Mouse (Mus musculus) small intestine, adult 2 months (tissue): ENCODE data around the gene Dock1. TPM values are rescaled to one million over a fixed set of nuclear protein-coding genes. Genes with fewer than 3 reads are reported as not detected.

Experiments used
- H3K27ac ChIP-seq: fragments of 200-500 bp; 2 replicates; pipeline ENCODE4 v1.5.1; 2012; ENCODE audit warnings: low read depth, low read length, control low read depth, inconsistent platforms; ENCODE audit not compliant: insufficient read depth
- H3K27me3 ChIP-seq: fragments of 200-500 bp; 2 replicates; pipeline ENCODE4 v1.6.1; 2012; ENCODE audit warnings: mild to moderate bottlenecking, moderate library complexity, low read length, inconsistent platforms; ENCODE audit not compliant: control insufficient read depth, insufficient read depth
- H3K36me3 ChIP-seq: fragments of 200-500 bp; 2 replicates; pipeline ENCODE4 v1.6.1; 2012; ENCODE audit warnings: mild to moderate bottlenecking, low read length, control low read depth, inconsistent platforms; ENCODE audit not compliant: control insufficient read depth, insufficient read depth
- H3K4me1 ChIP-seq: fragments of 200-500 bp; 2 replicates; pipeline ENCODE4 v1.6.1; 2012; ENCODE audit warnings: low read length, inconsistent platforms, mixed read lengths; ENCODE audit not compliant: control insufficient read depth, insufficient read depth, insufficient read length
- H3K4me3 ChIP-seq: fragments of 200-500 bp; 2 replicates; pipeline ENCODE4 v1.5.1; 2012; ENCODE audit warnings: low read depth, mild to moderate bottlenecking, control low read depth, inconsistent platforms, low read length, moderate library complexity
- CTCF ChIP-seq: fragments of 200-500 bp; IDR thresholded peaks from 2 replicates; pipeline ENCODE4 v1.5.1; 2012; ENCODE audit warnings: low read depth, mild to moderate bottlenecking, control low read depth, inconsistent platforms, low read length, moderate library complexity, mixed read lengths; ENCODE audit not compliant: insufficient replicate concordance, insufficient read length; ENCODE audit errors: extremely low read depth
- POLR2A ChIP-seq: fragments of 200-500 bp; IDR thresholded peaks from 2 replicates; pipeline ENCODE4 v1.6.1; 2012; ENCODE audit warnings: low read depth, mild to moderate bottlenecking, control low read depth, inconsistent platforms, low read length, moderate library complexity
- WGBS: fragments of 180-500 bp; shearing (Covaris S2); methylation state at CpG from one replicate; pipeline ENCODE4 v1.1.7; 2018; 5-methylcytosine and 5-hydroxymethylcytosine counted together
- polyA plus RNA-seq: library from polyadenylated mRNA; depleted of rRNA; stranded (reverse); fragments of >200 nt; gene quantifications from 2 replicates; pipeline ENCODE4 v1.2.3, GENCODE M21; 2012

Dock1 gene
- polyA plus RNA-seq, 1 experiment, result 3.8 TPM

DNA sequence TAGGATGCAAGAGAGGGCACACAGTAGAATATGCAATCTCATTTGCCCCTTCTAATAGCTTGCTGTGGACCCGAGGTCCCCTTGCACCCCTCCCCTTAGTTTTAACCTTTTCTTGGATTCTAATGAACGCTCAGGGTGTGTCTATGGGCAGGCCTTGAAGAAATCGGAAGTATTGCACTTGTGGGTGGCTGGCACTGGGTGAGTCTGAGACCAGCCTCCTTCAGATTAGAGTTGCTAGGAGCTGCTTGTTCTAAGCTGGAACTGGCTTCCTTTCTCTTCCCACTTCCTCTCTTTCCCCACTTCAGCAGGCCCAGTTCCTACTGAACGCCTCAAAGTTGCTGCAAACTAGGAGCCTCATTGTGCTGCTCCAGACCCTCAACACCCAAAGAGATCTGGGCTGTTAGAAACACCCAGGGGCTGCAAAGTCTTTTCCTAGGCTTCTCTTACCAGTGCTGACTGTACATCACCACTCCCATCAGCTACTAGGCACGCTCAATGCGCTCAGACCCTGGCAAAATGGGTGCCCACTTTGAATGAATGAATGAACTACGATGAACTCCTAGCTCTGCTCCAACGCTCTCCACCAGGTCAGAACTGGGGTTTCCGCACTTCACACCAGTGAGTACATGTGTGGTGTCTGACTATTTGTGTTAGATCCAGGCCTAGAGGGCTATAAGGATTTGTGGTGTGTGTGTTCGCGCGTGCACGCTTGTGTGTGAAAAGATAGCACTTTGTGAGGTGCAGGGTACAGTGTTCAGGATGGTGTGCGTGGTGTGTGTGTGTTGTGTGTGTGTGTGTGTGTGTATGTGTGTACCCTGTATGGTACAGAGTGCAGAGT is 761 bp upstream of the Dock1 start:
- WGBS, result 86% methylated on average over 14 of the region's 14 CpGs
- H3K27me3 ChIP-seq, result no peaks in the 10 kb centered on the region
- peak overlapping the region; percentile 98 for H3K4me3 ChIP-seq
- TF ChIP-seq CTCF (no peak), POLR2A (no peak)
- no peaks in the 10 kb centered on the region for H3K36me3 ChIP-seq
- no peak overlapping the region for H3K27ac ChIP-seq
- peaks cover 6% of the 10 kb centered on the region; the same call in 1 of the 2 replicates for H3K4me1 ChIP-seq

- no peak for TF ChIP-seq POLR2A
- TF ChIP-seq CTCF, result no peak
- peak overlapping the region; percentile 98 for H3K4me3 ChIP-seq
- peaks cover 6% of the 10 kb centered on the region; the same call in 1 of the 2 replicates for H3K4me1 ChIP-seq
- 2% methylated on average over 28 of the region's 28 CpGs for WGBS
- peak overlapping the region; percentile 15; the same call in 1 of the 2 replicates for H3K27ac ChIP-seq
- H3K27me3 ChIP-seq, result no peaks in the 10 kb centered on the region
- H3K36me3 ChIP-seq, result no peaks in the 10 kb centered on the region
These were observed 578 bp downstream of the Dock1 start for GRCm38 (mm10) chr7:134671003-134671461.

GRCm38 (mm10) chr7:134671467-134671901 is 1.0 kb downstream of the Dock1 start:
- no peak overlapping the region for H3K27ac ChIP-seq

GRCm38 (mm10) chr7:134673135-134673534 is 2.7 kb downstream of the Dock1 start:
- Histone ChIP-seq H3K27ac (no peak overlapping the region), H3K27me3 (no peaks in the 10 kb centered on the region), H3K4me3 (no peak overlapping the region), H3K36me3 (no peaks in the 10 kb centered on the region), H3K4me1 (peaks cover 13% of the 10 kb centered on the region; the same call in 1 of the 2 replicates)
- TF ChIP-seq POLR2A (no peak), CTCF (no peak)
- 70% methylated on average over 5 of the region's 5 CpGs for WGBS

More at GRCm38 (mm10) chr7:134671467-134671901, 1.0 kb downstream of the Dock1 start:
- 17% methylated on average over 7 of the region's 7 CpGs for whole genome bisulfite sequencing
- Histone ChIP-seq H3K27me3 (no peaks in the 10 kb centered on the region), H3K36me3 (no peaks in the 10 kb centered on the region), H3K4me3 (peak overlapping the region; percentile 98), H3K4me1 (peaks cover 6% of the 10 kb centered on the region; the same call in 1 of the 2 replicates)
- TF ChIP-seq CTCF (no peak), POLR2A (no peak)

DNA sequence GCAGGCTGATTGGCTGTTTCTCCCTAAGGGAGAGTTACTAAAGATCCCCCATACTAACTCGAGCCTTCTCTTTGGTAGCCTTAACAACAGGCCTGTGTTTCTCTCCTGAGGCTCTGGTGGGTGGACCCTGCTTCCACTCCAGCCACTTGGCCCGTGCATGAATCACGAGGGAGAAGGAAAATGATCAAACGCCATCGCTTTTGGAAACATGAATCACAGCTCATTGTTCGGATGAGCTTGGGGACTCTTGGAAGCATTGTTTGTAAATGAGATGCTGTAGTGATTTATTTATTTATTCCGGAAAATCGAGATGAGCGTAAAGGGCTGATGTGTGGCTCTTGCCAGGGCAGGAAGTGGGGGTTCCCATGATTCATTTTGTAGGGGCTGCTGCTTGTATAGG is 3.5 kb downstream of the Dock1 start:
- no peak overlapping the region for H3K4me3 ChIP-seq
- no peak for TF ChIP-seq CTCF
- TF ChIP-seq POLR2A, result no peak
- no peaks in the 10 kb centered on the region for H3K36me3 ChIP-seq
- no peak overlapping the region for H3K27ac ChIP-seq
- peaks cover 18% of the 10 kb centered on the region for H3K4me1 ChIP-seq
- 79% methylated on average over 9 of the region's 9 CpGs for WGBS
- H3K27me3 ChIP-seq, result no peaks in the 10 kb centered on the region

- Histone ChIP-seq H3K36me3 (no peaks in the 10 kb centered on the region), H3K4me1 (peaks cover 26% of the 10 kb centered on the region), H3K4me3 (no peak overlapping the region), H3K27me3 (no peaks in the 10 kb centered on the region), H3K27ac (no peak overlapping the region)
- TF ChIP-seq CTCF (no peak), POLR2A (no peak)
- 58% methylated on average over 4 of the region's 4 CpGs for WGBS
These were observed 7.4 kb downstream of the Dock1 start for GRCm38 (mm10) chr7:134677852-134678251.

DNA sequence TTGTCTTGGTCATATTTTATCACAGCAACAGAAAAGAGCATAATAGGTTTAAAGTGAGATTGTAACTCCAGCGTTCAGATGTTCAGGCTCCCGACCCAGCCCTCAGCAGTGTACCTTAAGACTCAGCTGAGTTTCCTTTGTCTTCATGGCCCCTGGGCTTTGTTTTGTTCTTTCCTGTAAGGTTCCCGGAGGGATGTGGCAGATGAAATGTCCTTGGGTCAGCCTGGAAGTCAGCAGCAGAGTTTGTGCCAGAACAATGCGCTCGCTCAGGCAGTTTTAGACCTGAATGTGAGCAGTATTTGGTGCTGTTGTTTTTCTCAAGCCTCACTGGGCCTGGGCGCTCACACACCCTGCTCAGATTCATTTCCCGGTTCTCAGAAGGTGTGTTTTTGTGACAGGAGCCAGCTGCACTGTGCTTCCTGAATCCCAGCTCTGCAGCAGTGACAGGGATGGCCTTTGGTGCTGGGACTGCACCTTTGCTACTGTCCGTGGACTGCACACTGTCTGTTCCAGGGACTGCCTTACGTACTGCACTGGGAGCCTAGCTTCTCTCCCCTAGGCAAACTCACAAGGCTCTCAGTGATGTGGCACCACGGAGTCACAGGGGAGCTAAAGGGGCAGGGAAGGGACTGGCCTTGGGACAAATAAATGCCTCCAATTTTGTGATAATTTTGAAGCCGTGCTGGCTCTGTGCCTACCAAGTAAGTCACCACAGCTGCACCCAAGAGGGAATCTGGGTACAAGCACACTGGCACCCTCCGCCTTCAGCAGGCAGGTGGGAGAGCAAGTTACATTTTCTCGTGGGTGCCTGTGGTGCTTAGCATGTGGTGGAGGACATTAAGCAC is 9.1 kb downstream of the Dock1 start:
- H3K4me3 ChIP-seq, result no peak overlapping the region
- H3K27ac ChIP-seq, result 0 out of 2 replicates have a peak overlapping the region, but pooled peaks have one; percentile 5
- H3K4me1 ChIP-seq, result peaks cover 27% of the 10 kb centered on the region
- H3K27me3 ChIP-seq, result no peaks in the 10 kb centered on the region
- no peaks in the 10 kb centered on the region for H3K36me3 ChIP-seq
- 34% methylated on average over 13 of the region's 13 CpGs for WGBS
- TF ChIP-seq CTCF (no peak), POLR2A (no peak)
